Mouse (Mus musculus): Measurements from ENCODE around the gene Defb21.

Defb21 gene

GRCm38 (mm10) chr2:152572114-152572794, at the start of gene Defb21:
Gene Defb21, plus strand, starts transcription at chr2:152572744.
- DNase-seq (ENCODE audit: low spot score) = no peak

- DNase-seq (ENCODE audit: low spot score) = no peak
Measured at GRCm38 (mm10) chr2:152539944-152540710, 32.4 kb upstream of the Defb21 start, which contains the start of gene Defb29. Gene Defb29, minus strand, starts transcription at chr2:152540098.

GRCm38 (mm10) chr2:152541979-152542378, 30.6 kb upstream of the Defb21 start:
- no peak for DNase-seq (ENCODE audit: low spot score)

GRCm38 (mm10) chr2:152542897-152543296, 29.6 kb upstream of the Defb21 start:
- DNase-seq (ENCODE audit: low spot score) = no peak

- no peak for DNase-seq (ENCODE audit: low spot score)
Measured at GRCm38 (mm10) chr2:152543478-152543877, 29.1 kb upstream of the Defb21 start.

- DNase-seq (ENCODE audit: low spot score) = peak; percentile 75
Measured at GRCm38 (mm10) chr2:152544691-152545090, 27.9 kb upstream of the Defb21 start.

- DNase-seq (ENCODE audit: low spot score) = no peak
Measured at GRCm38 (mm10) chr2:152548124-152548523, 24.4 kb upstream of the Defb21 start.

- peak; percentile 10 for DNase-seq (ENCODE audit: low spot score)
Measured at GRCm38 (mm10) chr2:152553774-152554423, 18.6 kb upstream of the Defb21 start.

- DNase-seq (ENCODE audit: low spot score) = no peak
Measured at GRCm38 (mm10) chr2:152556655-152557054, 15.9 kb upstream of the Defb21 start.

- no peak for DNase-seq (ENCODE audit: low spot score)
Measured at GRCm38 (mm10) chr2:152569038-152569437, 3.5 kb upstream of the Defb21 start, which contains the start of gene Gm17416. Gene Gm17416, plus strand, starts transcription at chr2:152569338.

GRCm38 (mm10) chr2:152569881-152570280, 2.7 kb upstream of the Defb21 start:
- no peak for DNase-seq (ENCODE audit: low spot score)

GRCm38 (mm10) chr2:152570313-152570712, 2.2 kb upstream of the Defb21 start:
- no peak for DNase-seq (ENCODE audit: low spot score)

GRCm38 (mm10) chr2:152573484-152573883, 940 bp downstream of the Defb21 start:
- DNase-seq (ENCODE audit: low spot score) = no peak

GRCm38 (mm10) chr2:152580107-152580506, 7.6 kb downstream of the Defb21 start, which contains the start of gene Defb19:
Gene Defb19, minus strand, starts transcription at chr2:152580312.
- no peak for DNase-seq (ENCODE audit: low spot score)

- DNase-seq (ENCODE audit: low spot score) = no peak
Measured at GRCm38 (mm10) chr2:152580612-152581011, 8.1 kb downstream of the Defb21 start.

GRCm38 (mm10) chr2:152586926-152587560, 14.5 kb downstream of the Defb21 start:
- no peak for DNase-seq (ENCODE audit: low spot score)

- no peak for DNase-seq (ENCODE audit: low spot score)
Measured at GRCm38 (mm10) chr2:152588450-152588849, 15.9 kb downstream of the Defb21 start.

GRCm38 (mm10) chr2:152589021-152589420, 16.5 kb downstream of the Defb21 start:
- DNase-seq (ENCODE audit: low spot score) = no peak

- no peak for DNase-seq (ENCODE audit: low spot score)
Measured at GRCm38 (mm10) chr2:152599299-152599698, 26.8 kb downstream of the Defb21 start, which contains the start of gene Defb45. Gene Defb45, minus strand, starts transcription at chr2:152599399.

- no peak for DNase-seq (ENCODE audit: low spot score)
Measured at GRCm38 (mm10) chr2:152600076-152600475, 27.5 kb downstream of the Defb21 start.

- no peak for DNase-seq (ENCODE audit: low spot score)
Measured at GRCm38 (mm10) chr2:152601275-152601960, 28.9 kb downstream of the Defb21 start.

Measured in layer of hippocampus, adult 9-10 months (tissue).